Mouse (Mus musculus): ENCODE data around the gene Npr2. TPM values are rescaled to one million over a fixed set of nuclear protein-coding genes. Genes with fewer than 3 reads are reported as not detected.

Npr2 gene
- total and polyA plus RNA-seq, 3 experiments = 0.38 to 0.49 TPM; not detected in 1

- H3K27me3 ChIP-seq (replicated peaks) = peaks cover 69% of the 10 kb centered on the region
- in situ Hi-C loops (cut with MboI; ENCODE audit: low pct_ligation_motif_present, low pct_unique_long_range_greater_than_20kb, low sequenced_read_pairs) (no loop called here), dilution Hi-C loops (cut with MboI; ENCODE audit: extremely low pct_ligation_motif_present, extremely low pct_unique_long_range_greater_than_20kb, low sequenced_read_pairs) (no loop called here)
- no peaks in the 10 kb centered on the region for H3K36me3 ChIP-seq (replicated peaks in 1 of 2; ENCODE audit: control insufficient read depth in 1 of 2, insufficient read depth in 1 of 2, low read length in 1 of 2)
- H3K4me2 ChIP-seq (ENCODE audit: insufficient read depth, low read depth, poor library complexity, severe bottlenecking) = no peak overlapping the region
- no peak overlapping the region for H3K27ac ChIP-seq (ENCODE audit: insufficient read depth, low read depth)
- H3K9ac ChIP-seq (ENCODE audit: insufficient read depth, low read depth) = no peak overlapping the region
- no peaks in the 10 kb centered on the region for H3K79me2 ChIP-seq (replicated peaks; ENCODE audit: control insufficient read depth, extremely low read depth, insufficient read depth, poor library complexity, severe bottlenecking)
- H3K9me3 ChIP-seq (replicated peaks; ENCODE audit: low read length) = no peaks in the 10 kb centered on the region
- TF ChIP-seq TBP (conservative IDR thresholded peaks at IDR 0.05; ENCODE audit: low read depth, low read length) = no peak
- no peak for TF ChIP-seq POLR2A (IDR thresholded peaks at IDR 0.05; ENCODE audit: low read depth, low read length)
- TF ChIP-seq CTCF (conservative IDR thresholded peaks at IDR 0.05 in 1 of 2, IDR thresholded peaks at IDR 0.05 in 1 of 2; ENCODE audit: low read depth in 2 of 2, low read length in 2 of 2) = no peak
- TF ChIP-seq ETS1 (conservative IDR thresholded peaks at IDR 0.05; ENCODE audit: low read depth, low read length) = no peak
- no peak for TF ChIP-seq POLR2AphosphoS2 (IDR thresholded peaks at IDR 0.05; ENCODE audit: low read depth, low read length)
- no peak for TF ChIP-seq RCOR1 (conservative IDR thresholded peaks at IDR 0.05; ENCODE audit: low read depth, low read length)
- TF ChIP-seq ELF1 (IDR thresholded peaks at IDR 0.05; ENCODE audit: low read depth, low read length) = no peak
- H3K4me1 ChIP-seq (ENCODE audit: control insufficient read depth in 1 of 2, insufficient read depth in 2 of 2) = peaks cover 5 to 6% of the 10 kb centered on the region in 2 experiments; a peak in 1 of 4 replicates
- no peak overlapping the region for H3K4me3 ChIP-seq (replicated peaks in 1 of 3; ENCODE audit: low read depth in 2 of 3, low read length in 2 of 3, poor library complexity in 1 of 3)
- no peak for DNase-seq (ENCODE audit: extremely low read depth)
These were observed 3.1 kb downstream of the Npr2 start for GRCm38 (mm10) chr4:43634621-43635374.

DNA sequence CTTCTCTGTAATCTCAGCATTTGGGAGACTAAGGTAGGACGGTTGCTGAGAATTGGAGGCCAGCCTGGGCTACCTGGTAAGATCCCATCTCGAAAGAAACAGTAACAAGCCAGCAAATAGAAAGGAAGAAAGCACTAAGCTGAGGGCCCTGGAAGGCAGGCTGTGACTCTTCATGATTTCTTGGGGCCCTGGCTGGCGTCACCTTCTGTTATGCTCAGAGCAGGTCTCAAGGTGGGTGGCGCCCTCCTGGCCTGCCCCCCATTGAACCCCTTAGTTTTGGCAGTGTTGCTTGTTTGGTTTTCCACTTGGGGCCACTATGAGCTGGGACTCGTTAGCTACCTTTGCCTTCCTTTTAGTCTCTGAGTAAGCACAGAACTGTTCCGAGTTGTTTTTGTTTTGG lies 5.0 kb downstream of the Npr2 start:
- in situ Hi-C loops (cut with MboI; ENCODE audit: low pct_ligation_motif_present, low pct_unique_long_range_greater_than_20kb, low sequenced_read_pairs) = no loop called here
- DNase-seq (ENCODE audit: extremely low read depth) = no peak
- Histone ChIP-seq H3K79me2 (replicated peaks; ENCODE audit: control insufficient read depth, extremely low read depth, insufficient read depth, poor library complexity, severe bottlenecking) (no peaks in the 10 kb centered on the region), H3K4me2 (ENCODE audit: insufficient read depth, low read depth, poor library complexity, severe bottlenecking) (no peak overlapping the region), H3K9me3 (replicated peaks; ENCODE audit: low read length) (no peaks in the 10 kb centered on the region), H3K4me3 (replicated peaks in 1 of 3; ENCODE audit: low read depth in 2 of 3, low read length in 2 of 3, poor library complexity in 1 of 3) (no peak overlapping the region), H3K27me3 (replicated peaks) (peaks cover 60% of the 10 kb centered on the region), H3K9ac (ENCODE audit: insufficient read depth, low read depth) (no peak overlapping the region), H3K4me1 (ENCODE audit: control insufficient read depth in 1 of 2, insufficient read depth in 2 of 2) (peaks cover 5 to 6% of the 10 kb centered on the region in 2 experiments; a peak in 1 of 4 replicates), H3K36me3 (replicated peaks in 1 of 2; ENCODE audit: control insufficient read depth in 1 of 2, insufficient read depth in 1 of 2, low read length in 1 of 2) (no peaks in the 10 kb centered on the region), H3K27ac (ENCODE audit: insufficient read depth, low read depth) (no peak overlapping the region)
- no peak for TF ChIP-seq ETS1 (conservative IDR thresholded peaks at IDR 0.05; ENCODE audit: low read depth, low read length)
- no peak for TF ChIP-seq PAX5 (IDR thresholded peaks at IDR 0.05; ENCODE audit: low read length)
- TF ChIP-seq USF1 (IDR thresholded peaks at IDR 0.05; ENCODE audit: low read depth, low read length) = no peak
- no peak for TF ChIP-seq USF2 (conservative IDR thresholded peaks at IDR 0.05; ENCODE audit: low read depth, low read length)
- dilution Hi-C loops (cut with MboI; ENCODE audit: extremely low pct_ligation_motif_present, extremely low pct_unique_long_range_greater_than_20kb, low sequenced_read_pairs) = no loop called here

DNA sequence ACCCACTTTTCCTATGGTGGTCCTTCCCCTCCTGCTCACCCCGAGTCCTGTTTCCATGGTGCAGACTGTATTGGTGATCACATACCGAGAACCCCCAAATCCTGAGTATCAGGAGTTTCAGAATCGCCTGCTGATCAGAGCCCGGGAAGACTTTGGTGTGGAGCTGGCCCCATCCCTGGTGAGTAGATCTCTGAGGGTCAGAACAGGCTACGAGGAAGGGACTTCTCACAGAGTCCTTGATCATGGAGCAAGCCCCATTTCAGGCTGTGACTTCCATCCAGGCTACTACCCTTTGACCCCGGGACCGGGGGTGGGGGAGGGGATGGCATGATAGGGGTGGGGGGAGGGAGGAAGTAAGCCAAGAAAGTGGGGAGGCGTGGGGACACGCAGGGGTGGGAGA lies 8.3 kb downstream of the Npr2 start:
- H3K36me3 ChIP-seq (replicated peaks in 1 of 2; ENCODE audit: control insufficient read depth in 1 of 2, insufficient read depth in 1 of 2, low read length in 1 of 2) = no peaks in the 10 kb centered on the region
- dilution Hi-C loops (cut with MboI; ENCODE audit: extremely low pct_ligation_motif_present, extremely low pct_unique_long_range_greater_than_20kb, low sequenced_read_pairs) = no loop called here
- H3K4me2 ChIP-seq (ENCODE audit: insufficient read depth, low read depth, poor library complexity, severe bottlenecking) = no peak overlapping the region
- DNase-seq (ENCODE audit: extremely low read depth) = no peak
- H3K4me1 ChIP-seq (ENCODE audit: control insufficient read depth in 1 of 2, insufficient read depth in 2 of 2) = peaks cover 5 to 6% of the 10 kb centered on the region in 2 experiments; a peak in 1 of 4 replicates
- no peaks in the 10 kb centered on the region for H3K9me3 ChIP-seq (replicated peaks; ENCODE audit: low read length)
- H3K9ac ChIP-seq (ENCODE audit: insufficient read depth, low read depth) = no peak overlapping the region
- H3K27ac ChIP-seq (ENCODE audit: insufficient read depth, low read depth) = no peak overlapping the region
- peaks cover 36% of the 10 kb centered on the region for H3K27me3 ChIP-seq (replicated peaks)
- H3K79me2 ChIP-seq (replicated peaks; ENCODE audit: control insufficient read depth, extremely low read depth, insufficient read depth, poor library complexity, severe bottlenecking) = no peaks in the 10 kb centered on the region
- TF ChIP-seq NRF1 (IDR thresholded peaks at IDR 0.05; ENCODE audit: low read depth, low read length) = no peak
- TF ChIP-seq ZC3H11A (IDR thresholded peaks at IDR 0.05; ENCODE audit: low read depth, low read length) = no peak
- no peak for TF ChIP-seq BHLHE40 (IDR thresholded peaks at IDR 0.05; ENCODE audit: low read depth, low read length)
- TF ChIP-seq PAX5 (IDR thresholded peaks at IDR 0.05; ENCODE audit: low read length) = no peak
- no peak for TF ChIP-seq TCF12 (IDR thresholded peaks at IDR 0.05; ENCODE audit: low read depth, low read length)
- no peak for TF ChIP-seq CHD1 (IDR thresholded peaks at IDR 0.05; ENCODE audit: low read depth, low read length)
- no peak for TF ChIP-seq ZNF384 (IDR thresholded peaks at IDR 0.05; ENCODE audit: low read depth, low read length)
- no peak overlapping the region for H3K4me3 ChIP-seq (replicated peaks in 1 of 3; ENCODE audit: low read depth in 2 of 3, low read length in 2 of 3, poor library complexity in 1 of 3)
- in situ Hi-C loops (cut with MboI; ENCODE audit: low pct_ligation_motif_present, low pct_unique_long_range_greater_than_20kb, low sequenced_read_pairs) = no loop called here

All from CH12.LX (cell line).